In the genomic region with DNA sequence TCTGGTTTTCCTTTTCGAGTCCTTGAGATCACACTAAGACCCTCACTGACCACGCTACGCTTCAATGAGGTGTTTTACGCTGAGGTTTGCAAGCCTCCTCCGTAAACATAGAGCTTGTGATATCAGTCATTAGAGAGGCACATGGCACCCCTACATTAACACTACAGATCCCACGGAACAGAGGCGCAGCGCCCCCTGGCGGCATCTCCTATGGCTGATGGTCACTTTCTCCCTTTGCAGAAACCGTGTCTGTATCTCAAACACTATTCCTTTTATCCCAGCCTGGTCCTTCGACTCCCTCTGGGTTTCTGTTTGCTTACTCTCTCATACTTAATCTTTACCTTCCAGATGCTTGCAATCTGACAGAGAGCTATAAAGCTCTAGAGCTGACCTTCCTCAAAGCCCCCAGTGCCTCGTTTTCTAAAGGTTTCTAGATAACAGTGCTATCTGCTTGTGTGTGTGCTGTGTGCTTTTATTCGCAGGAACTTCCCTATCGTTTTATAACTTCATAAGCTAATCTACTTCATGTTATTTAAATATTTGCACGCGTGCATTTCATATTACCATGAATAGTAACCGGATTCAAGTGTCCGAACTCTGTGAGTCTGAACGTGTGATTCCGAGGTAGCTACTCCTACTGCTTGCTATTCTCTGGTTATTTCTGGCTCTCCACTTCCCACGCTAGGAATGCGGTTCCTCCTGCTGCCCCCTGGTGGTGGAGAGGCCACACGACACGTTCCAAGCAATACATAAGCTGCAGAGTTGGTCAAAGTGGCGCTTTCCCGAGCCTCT, we compare ENCODE assay signal across 8 mouse cellular contexts. TPM values are rescaled to one million over a fixed set of nuclear protein-coding genes. Genes with fewer than 3 reads are reported as not detected.
DNase-seq lines count a peak whose midpoint lies in the region; ATAC-seq and TF ChIP-seq lines count a peak whose summit lies in the region.

No protein-coding gene starts in this region.

- no peak for DNase-seq in Patski (ENCODE audit: low read depth, low spot score)
- DNase-seq in cerebellum, postnatal 25 days = peak; percentile 82 to 89
- DNase-seq in frontal cortex, postnatal 36 days (ENCODE audit: low spot score in 2 of 2) = peak; percentile 88 to 93
- peak; percentile 65 for DNase-seq in left cerebral cortex, adult 11 months (ENCODE audit: low spot score)
- peak; percentile 93 for DNase-seq in lung, postnatal 36 days
- DNase-seq in retina, postnatal 1 day = peak; percentile 90
- peak; percentile 68 to 78 for DNase-seq in urinary bladder, adult 18-20 months (ENCODE audit: low spot score in 2 of 2)

- POLR2A ChIA-PET in Patski (lab: Charles Lee) = no interaction called here

- ATAC-seq in Patski = peak; percentile 86
- peak; percentile 84 for ATAC-seq in hindbrain, embryonic 15.5 days (ENCODE audit: low FRiP score, low read depth)

- no peak overlapping the region for H3K9ac ChIP-seq in hindbrain, embryonic 15.5 days

- H3K4me2 ChIP-seq in hindbrain, embryonic 15.5 days = peak overlapping the region; percentile 46

- H3K4me3 ChIP-seq in hindbrain, embryonic 15.5 days = peak overlapping the region; percentile 2; the same call in 1 of the 2 replicates

- no peaks in the 10 kb centered on the region for H3K36me3 ChIP-seq in hindbrain, embryonic 15.5 days

- no peak overlapping the region for H3K27ac ChIP-seq in hindbrain, embryonic 15.5 days (replicated peaks)

- WGBS in hindbrain, embryonic 15.5 days = 21% methylated on average over 26 of the region's 26 CpGs

- peaks cover 16% of the 10 kb centered on the region for H3K4me1 ChIP-seq in hindbrain, embryonic 15.5 days (replicated peaks)

- CTCF ChIA-PET in Patski (lab: Charles Lee) = interaction anchor here (0.7 to 2.9 kb wide), 34 partner anchors 9 to 647 kb away, joined by 3 to 18 read pairs (median 4); no protein-coding TSS in a partner anchor

- H3K9me3 ChIP-seq in hindbrain, embryonic 15.5 days = no peaks in the 10 kb centered on the region

- in situ Hi-C loops in Patski (cut with MboI; ENCODE audit: low pct_unique_long_range_greater_than_20kb) = loop anchor here (10.0 kb wide), 1 partner anchor 379 kb away; no protein-coding TSS in a partner anchor

- peak; percentile 93 for TF ChIP-seq CTCF in Patski (IDR thresholded peaks at IDR 0.05)

- H3K27me3 ChIP-seq in Patski = no peaks in the 10 kb centered on the region
- H3K27me3 ChIP-seq in hindbrain, embryonic 15.5 days = no peaks in the 10 kb centered on the region

RNA-seq across cellular contexts. Expression of gene Msrb3, which starts 23.0 kb away (rescaled TPM):
- polyA plus RNA-seq in Patski (2021) = 36.9 TPM
- 1.5 and 2.0 TPM in 2 replicates for polyA plus RNA-seq in hindbrain, embryonic 15.5 days (2015; fragmentation: Nextera tagmentation; extraction: Ambion mirVana)

Comparison
In these comparisons a context has a peak if more than half of its experiments do, and no peak if none do; other contexts are left out.
1. RNA of gene Msrb3, which starts 23.0 kb away (polyA plus RNA-seq): 36.9 TPM in Patski (single experiment); 1.5 to 2.0 TPM in hindbrain, embryonic 15.5 days; every median in the first group is over 10 times any median in the second.